Mouse (Mus musculus) brown adipose tissue, adult 24 weeks (tissue): ENCODE data around the gene Magi2. TPM values are rescaled to one million over a fixed set of nuclear protein-coding genes. Genes with fewer than 3 reads are reported as not detected.
"Not testable (repeated sequence)": the region's sequence is repeated elsewhere in the genome, so short reads cannot be mapped to it uniquely, and the experiment has no call there.

ENCODE experiments used
- H3K27ac ChIP-seq: fragments of 200-500 bp; replicated peaks from 2 replicates; pipeline ENCODE4 v1.5.1; 2012; ENCODE audit warnings: low read depth, mild to moderate bottlenecking, low read length
- H3K4me1 ChIP-seq: fragments of 200-500 bp; 2 replicates; pipeline ENCODE4 v1.6.1; 2012; ENCODE audit warnings: low read length, mixed read lengths; ENCODE audit not compliant: control insufficient read depth, insufficient read depth, insufficient read length
- H3K4me3 ChIP-seq: fragments of 200-500 bp; 2 replicates; pipeline ENCODE4 v1.5.1; 2012; ENCODE audit warnings: low read depth, mild to moderate bottlenecking, low read length, moderate library complexity; ENCODE audit not compliant: insufficient read depth
- polyA plus RNA-seq: library from polyadenylated mRNA; stranded (reverse); fragments of >200 nt; gene quantifications from 2 replicates; pipeline ENCODE4 v1.2.4, GENCODE M21; 2012; ENCODE audit not compliant: missing spikeins, insufficient read depth, insufficient read length

Magi2 gene
- polyA plus RNA-seq, 1 experiment: 1.2 TPM

DNA sequence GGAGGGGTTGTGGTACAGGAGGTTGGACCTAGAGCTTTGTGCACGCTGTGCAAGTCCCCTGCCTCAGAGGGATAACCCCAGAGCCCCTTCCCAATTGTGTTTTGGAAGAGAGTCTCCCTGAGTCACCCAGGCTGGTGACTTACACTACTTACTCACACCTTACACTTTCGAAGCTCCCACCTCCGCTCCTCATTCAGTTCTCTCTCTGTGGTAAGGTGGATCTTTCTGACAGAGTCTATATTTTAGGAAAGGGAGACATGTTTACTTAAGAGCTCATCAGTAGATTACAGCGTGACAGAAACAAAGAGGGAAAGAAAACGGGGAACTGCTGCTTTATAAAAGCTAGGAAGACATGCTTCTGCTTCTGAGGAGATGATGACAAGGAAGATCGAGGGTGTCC lies 1457.3 kb downstream of the Magi2 start:
- Histone ChIP-seq H3K4me1 (no peaks in the 10 kb centered on the region), H3K27ac (no peak overlapping the region)

GRCm38 (mm10) chr5:20692230-20692629 lies 1465.4 kb downstream of the Magi2 start:
- no peaks in the 10 kb centered on the region for H3K4me1 ChIP-seq
- H3K4me3 ChIP-seq: no peak overlapping the region
- H3K27ac ChIP-seq: no peak overlapping the region

More for the DNA sequence above, 1457.3 kb downstream of the Magi2 start:
- H3K4me3 ChIP-seq: no peak overlapping the region

- no peaks in the 10 kb centered on the region for H3K4me1 ChIP-seq
Measured at GRCm38 (mm10) chr5:20699116-20699515, 1472.3 kb downstream of the Magi2 start.

DNA sequence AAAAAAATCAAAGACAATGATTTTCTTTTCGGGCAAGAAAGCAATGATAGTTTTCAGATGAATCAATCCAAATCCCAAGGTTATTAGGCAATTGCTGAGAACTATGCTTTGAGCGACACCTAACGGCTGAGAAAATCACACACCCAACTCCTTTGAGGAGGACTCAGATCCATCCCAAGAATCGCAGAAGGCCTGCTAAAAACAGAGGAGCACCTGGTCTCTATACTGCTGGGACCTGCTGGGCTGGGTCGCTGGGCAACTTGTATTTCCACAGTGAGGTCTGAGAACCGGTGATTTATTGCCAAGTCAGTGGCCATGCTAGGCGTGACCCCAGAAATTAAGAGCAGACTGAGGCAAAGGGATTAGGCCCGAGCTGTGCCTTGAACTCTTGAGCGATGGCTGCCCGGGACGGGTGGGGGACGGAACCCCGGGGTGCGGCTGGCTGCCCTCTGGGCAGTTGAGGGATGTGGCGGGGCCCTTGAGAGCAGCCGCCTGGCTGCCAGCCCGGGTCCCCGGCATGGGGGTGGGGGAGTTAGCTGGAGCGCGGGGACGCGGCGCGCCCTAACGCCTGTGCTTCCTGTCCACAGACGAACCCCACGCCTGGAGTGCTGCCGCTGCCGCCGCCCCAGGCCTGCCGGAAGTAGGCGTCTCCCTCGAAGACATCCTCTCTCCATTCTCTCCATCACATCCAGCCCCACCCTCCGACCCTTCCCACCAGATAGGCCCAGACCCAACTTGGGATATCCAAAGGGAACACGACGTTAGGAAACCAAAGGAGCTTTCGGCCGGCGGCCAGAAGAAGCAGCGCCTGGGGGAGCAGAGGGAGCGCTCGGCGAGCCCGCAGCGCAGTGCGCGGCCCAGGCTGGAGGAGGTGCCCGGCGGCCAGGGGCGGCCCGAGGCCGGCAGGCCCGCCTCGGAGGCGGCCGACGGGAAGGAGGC lies 1474.9 kb downstream of the Magi2 start:
- Histone ChIP-seq H3K4me3 (peak overlapping the region; percentile 73), H3K27ac (peak overlapping the region; percentile 62; the same call in 1 of the 2 replicates), H3K4me1 (no peaks in the 10 kb centered on the region)

More at GRCm38 (mm10) chr5:20699116-20699515, 1472.3 kb downstream of the Magi2 start:
- Histone ChIP-seq H3K27ac (no peak overlapping the region), H3K4me3 (no peak overlapping the region)

DNA sequence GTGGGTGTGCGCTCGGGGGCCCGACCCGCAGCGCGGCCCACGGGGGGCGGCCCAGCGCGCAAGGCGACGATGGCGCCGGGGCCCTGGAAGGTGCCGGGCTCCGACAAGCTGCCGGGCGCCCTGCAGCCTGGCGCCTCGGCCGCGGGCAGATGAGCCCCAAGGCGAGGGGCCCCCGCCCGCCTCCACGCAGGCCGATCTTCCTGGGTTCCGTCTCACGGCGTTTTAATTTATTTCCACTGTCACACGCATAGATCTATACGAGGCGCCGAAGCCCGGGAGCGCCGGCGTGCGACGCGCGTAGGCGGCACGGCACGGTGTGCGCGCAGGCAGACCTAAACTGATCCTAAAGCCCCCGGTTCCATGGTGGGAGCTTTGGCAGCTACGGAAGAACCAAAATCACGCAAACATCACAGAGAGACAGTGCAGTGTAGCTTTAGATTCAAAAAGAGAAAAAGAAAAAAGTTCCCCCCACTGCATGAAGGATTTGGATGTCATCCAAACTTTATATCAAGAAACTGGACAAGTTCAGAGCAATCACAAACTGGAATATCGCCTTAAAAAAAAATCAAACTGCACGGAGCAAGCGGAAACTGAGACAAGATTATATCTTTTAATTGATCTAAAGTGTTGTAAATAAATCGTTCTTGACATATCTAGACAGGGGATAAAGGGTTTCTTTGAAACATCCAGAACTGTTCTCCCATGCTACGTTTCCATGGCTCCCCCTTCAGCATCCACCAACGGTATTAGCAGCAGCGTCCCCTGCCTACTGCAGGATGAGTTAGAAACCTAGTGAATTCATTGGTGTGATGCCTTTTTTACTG lies 1475.9 kb downstream of the Magi2 start:
- Histone ChIP-seq H3K27ac (0 out of 2 replicates have a peak overlapping the region, but pooled peaks have one; percentile 14), H3K4me1 (no peaks in the 10 kb centered on the region)

GRCm38 (mm10) chr5:20703304-20703700 lies 1476.5 kb downstream of the Magi2 start:
- Histone ChIP-seq H3K27ac (no peak overlapping the region), H3K4me3 (no peak overlapping the region), H3K4me1 (no peaks in the 10 kb centered on the region)

More for the DNA sequence above, 1475.9 kb downstream of the Magi2 start:
- H3K4me3 ChIP-seq: peak overlapping the region; percentile 73

GRCm38 (mm10) chr5:20703971-20704575 lies 1477.2 kb downstream of the Magi2 start:
- H3K27ac ChIP-seq: no peak overlapping the region
- no peaks in the 10 kb centered on the region for H3K4me1 ChIP-seq
- no peak overlapping the region for H3K4me3 ChIP-seq

DNA sequence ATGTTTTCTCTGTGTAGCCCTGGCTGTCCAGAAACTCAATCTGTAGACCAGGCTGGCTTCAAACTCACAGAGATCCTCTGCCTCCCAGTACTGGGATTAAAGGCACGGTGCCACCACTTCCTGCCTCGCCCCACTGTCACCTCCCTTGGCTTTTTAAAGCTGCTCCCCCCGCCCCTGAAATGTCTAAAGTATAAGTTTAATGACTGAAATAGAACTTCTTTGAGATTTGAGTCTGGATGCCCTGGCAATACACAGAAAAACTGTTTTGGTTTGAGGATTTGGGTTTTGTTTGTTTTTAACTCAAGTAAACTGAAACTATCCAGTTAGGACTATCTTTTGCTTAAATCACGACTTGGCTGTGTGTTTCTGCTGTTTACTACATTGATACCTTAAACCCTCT lies 1478.0 kb downstream of the Magi2 start:
- no peak overlapping the region for H3K4me3 ChIP-seq
- no peak overlapping the region for H3K27ac ChIP-seq
- no peaks in the 10 kb centered on the region for H3K4me1 ChIP-seq

- H3K4me3 ChIP-seq, H3K27ac ChIP-seq, H3K4me1 ChIP-seq: not testable (repeated sequence)
Measured at GRCm38 (mm10) chr5:20706322-20707282, 1479.8 kb downstream of the Magi2 start.

DNA sequence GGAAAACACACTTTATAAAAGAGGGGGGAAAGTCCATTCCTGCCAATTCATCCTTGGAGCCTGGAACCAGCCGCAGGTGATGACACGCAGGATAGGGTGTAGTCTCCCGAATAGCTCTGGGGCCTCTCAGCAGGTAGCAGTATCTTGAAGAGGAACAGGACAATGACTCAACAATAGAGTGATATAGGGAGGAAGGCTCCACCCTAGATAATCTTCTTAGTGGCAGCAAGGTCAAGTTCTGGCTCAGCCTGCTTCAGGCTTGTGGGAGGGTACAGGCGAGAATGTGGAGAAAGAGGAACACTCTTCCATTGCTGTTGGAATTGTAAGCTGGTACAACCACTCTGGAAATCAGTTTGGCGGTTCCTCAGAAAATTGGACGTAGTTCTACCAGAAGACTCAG lies 1484.0 kb downstream of the Magi2 start:
- H3K4me3 ChIP-seq, H3K27ac ChIP-seq, H3K4me1 ChIP-seq: not testable (repeated sequence)

DNA sequence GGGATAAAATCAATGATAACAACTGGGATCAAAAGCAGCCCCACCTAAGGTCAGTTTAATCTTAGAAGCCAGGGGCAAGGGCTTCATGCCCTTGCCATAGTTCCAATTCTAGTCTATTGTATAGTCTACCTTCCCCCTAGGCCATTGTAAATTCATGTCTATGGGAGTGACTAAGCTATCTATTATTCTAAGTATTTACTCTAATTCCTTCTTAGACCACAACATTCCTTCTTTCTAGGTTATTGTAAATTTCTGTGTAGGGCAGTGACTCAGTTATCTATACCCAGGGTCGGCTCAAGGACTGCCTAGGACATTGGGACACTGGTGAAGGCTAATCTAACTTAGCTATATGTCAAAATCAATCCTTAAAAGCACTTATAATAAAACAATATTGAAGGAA lies 1487.8 kb downstream of the Magi2 start:
- not testable (repeated sequence) for H3K4me3 ChIP-seq, H3K4me1 ChIP-seq, H3K27ac ChIP-seq

DNA sequence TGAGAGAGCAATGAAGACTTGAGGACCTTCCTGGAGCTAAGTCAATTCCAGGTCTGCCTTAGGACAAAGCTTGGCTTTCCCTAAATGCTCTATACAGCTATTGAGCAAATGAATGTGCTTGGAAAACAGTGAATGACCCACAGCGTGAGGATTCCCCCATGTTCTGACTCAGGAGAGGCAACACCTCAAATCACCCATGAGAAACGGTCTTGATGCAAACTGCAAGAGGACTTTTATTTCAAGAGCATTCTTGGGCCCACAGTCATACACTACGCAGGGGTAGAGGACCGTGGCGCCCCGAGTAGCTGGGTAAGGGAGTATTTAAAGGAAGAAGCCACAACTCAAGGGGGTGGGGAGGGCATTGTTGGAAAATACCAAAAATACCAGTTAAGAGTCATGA lies 1489.1 kb downstream of the Magi2 start:
- not testable (repeated sequence) for H3K4me3 ChIP-seq, H3K27ac ChIP-seq, H3K4me1 ChIP-seq

- no peak overlapping the region for H3K4me3 ChIP-seq
- peaks cover 3% of the 10 kb centered on the region; the same call in 1 of the 2 replicates for H3K4me1 ChIP-seq
- no peak overlapping the region for H3K27ac ChIP-seq
Measured at GRCm38 (mm10) chr5:20720201-20720900, 1493.5 kb downstream of the Magi2 start.

GRCm38 (mm10) chr5:20723226-20723625 lies 1496.4 kb downstream of the Magi2 start:
- H3K4me1 ChIP-seq, H3K27ac ChIP-seq, H3K4me3 ChIP-seq: not testable (repeated sequence)
